Mouse (Mus musculus) liver, adult (tissue): ENCODE data around the gene Gm49387.

Experiments used
- GATA4 ChIP-seq: IDR thresholded peaks from 2 replicates; pipeline ENCODE4 v1.6.1; 2014; ENCODE audit warnings: mild to moderate bottlenecking, low read length; ENCODE audit not compliant: insufficient replicate concordance

Gene Gm49387

DNA sequence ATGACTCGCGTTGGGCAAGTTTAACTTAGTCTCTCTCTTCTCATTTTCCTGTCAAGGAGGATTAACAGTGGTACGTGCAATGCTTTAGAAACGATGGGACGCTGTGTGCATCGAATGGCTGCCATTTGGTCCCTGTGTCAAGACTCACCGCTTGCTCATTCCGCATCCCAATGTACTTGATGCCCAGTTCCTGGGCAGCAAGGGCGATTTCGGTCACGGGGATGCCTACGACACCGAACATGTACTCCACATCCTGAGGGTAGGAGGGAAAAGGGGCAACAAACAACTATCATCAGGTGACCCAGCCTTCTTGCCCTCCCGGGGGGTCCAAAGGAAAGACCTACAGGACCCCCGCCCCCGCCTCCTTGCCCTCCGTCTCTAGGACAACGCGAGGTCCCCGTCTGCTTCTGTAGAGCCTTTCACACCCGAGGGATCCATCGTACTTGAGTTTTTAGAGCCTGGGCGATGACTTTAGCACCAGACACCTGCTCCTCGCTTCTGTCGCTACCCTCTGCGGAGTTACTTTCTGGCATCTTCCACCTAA, at the start of gene Gm49387:
Gene Gm49387, minus strand, starts transcription at position 533 of the 544 bp plus-strand sequence.
- TF ChIP-seq GATA4 = no peak

DNA sequence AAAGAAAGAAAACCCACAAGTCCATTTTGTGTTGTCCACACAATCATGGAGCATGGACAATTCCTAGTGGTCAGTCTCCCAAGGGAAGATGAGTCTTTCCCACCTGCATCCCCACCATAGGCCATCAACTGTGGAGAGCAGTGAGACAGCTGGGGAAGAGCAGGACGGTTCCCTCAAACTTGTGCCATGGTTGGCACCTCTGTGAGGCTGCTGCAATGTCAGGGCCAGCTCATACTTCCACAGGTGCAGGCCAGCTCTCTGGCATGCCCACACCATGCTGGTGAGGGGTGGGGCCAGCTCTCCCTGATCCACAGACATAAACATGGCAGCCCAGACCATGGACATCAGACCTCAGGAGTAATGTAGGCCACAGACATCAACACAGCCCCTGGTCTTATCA, 45.6 kb upstream of the Gm49387 start:
- no peak for TF ChIP-seq GATA4

DNA sequence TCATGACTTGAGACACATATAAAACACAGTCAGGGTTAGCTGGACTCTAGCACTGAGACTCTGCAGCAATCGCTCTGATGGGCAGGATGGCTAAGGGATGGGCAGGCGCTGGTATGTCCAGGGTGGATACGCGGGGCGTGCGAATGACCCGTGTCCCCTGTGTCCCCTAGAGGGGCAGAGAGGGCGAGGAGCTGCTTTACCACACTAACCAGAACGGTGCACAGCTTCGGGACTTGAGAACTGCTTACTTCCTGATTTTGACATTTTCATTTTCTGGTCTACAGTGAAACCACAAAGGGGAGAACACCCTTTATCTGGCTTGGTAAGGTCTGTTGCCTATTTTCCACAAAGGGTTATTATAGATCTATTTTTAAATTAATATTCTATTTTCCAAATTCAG, 45.0 kb upstream of the Gm49387 start:
- TF ChIP-seq GATA4 = no peak

DNA sequence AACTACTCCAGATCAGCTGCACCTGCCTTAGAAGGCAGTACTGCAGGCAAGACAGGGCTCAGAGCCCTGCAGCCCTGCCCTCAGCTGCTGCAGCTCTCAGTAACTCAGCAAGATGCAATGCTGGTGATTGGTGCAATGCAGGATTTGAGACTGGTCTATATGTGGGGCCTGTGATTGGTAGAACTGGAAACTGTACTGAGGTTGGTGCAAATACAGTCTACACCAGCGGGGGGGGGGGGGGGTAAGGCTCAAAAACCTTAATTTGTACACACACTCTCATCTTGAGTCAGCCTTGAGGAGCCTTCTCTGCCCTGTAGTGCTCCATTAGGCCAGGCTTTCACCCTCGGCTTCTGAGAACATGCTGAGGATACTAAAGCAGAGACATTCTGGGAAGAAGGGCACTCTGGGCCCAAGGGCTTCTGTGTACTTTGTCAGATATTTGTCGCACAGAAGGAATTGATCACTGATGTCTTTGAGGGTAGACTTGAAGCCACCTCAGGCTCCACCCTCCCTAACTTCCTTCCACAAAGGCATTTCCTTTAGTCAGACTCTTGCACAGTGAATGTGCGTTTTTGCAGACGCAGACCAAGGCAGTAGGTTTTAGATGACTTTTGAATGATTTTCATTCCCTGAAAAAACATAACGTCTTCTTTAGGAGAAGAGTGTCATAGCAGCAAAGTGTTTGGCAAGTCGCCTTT, 43.8 kb upstream of the Gm49387 start:
- TF ChIP-seq GATA4 = no peak

DNA sequence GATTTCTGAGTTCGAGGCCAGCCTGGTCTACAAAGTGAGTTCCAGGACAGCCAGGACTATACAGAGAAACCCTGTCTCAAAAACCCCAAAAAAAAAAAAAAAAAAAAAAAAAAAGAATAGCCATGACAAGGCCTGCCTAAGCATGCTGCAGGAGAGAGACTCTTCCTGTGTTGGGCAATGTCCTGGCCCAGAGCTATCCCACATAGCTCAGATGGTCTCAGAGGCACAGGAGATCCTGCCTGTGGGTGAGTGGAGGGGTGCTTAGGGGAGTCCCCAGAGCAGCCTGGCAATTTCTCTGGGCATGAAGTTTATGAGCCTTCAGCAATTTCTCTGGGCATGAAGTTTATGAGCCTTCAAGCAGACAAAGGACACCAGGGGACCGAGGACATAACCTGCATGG, 42.9 kb upstream of the Gm49387 start:
- no peak for TF ChIP-seq GATA4

DNA sequence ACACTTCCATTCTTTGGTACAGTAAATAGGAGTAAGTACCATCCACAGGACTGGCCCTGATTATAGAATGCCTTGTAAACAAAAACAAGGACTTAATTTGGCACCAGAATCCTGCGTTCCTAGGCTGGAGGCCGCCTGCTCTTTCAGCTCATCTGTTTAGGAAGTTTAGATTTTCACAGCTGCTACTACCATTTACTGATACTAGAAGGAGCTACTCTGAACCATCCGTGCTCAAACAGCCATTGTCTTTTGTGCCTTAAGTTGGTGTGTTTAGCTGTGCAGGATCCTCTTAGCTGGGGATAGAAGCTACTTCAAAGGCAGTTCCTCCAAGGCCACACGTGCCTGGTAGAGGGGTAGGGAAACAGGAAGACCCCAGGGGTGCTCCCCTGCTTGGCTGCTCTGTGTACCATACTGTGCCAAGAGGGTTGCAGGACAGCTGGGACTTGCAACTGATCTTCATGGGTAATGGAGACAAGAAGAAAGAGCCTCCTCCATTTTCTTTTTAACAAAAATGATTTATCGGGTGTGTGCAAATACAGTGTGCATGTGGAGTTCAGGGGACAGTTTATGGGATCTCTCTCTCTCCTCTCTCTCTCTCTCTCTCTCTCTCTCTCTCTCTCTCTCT, 41.4 kb upstream of the Gm49387 start:
- no peak for TF ChIP-seq GATA4

DNA sequence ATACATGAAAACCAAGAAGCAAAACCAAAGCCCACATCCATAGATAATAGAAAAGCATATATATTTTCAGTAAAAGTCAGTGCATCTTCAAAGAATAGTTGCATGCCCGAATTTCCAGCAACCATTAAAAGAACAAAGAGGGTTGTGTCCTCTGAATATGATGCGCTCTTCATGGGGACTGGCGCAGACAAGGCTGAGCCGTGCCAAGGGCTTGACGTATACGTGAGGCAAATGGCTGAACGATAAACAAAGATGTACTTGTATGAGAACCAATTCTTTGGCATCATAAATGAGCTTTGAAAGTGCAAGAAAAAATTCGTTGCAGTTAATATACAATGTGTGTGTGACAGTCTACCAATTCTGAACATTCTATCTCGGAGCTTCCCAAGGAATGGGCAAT, 40.6 kb upstream of the Gm49387 start:
- no peak for TF ChIP-seq GATA4

DNA sequence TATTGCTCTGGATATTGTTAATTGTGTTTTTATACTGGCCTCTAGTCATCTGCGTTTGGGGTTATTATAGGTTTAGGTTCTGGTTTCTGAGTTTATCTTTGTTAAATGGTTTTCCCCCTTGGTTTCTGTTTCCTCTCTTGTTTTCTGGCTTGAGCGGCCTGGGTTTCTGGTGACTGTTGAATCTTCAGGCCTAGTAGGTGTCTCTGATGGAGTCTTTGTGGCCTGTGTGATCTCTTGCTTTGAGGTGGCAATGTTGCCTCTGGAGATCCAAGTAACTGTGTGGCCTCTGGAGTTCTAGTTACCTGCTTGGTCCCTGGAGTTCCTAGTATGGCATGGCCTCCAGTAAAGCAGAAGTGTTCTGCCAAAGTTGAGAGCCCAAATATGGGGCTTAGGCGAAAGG, 40.0 kb upstream of the Gm49387 start:
- no peak for TF ChIP-seq GATA4

DNA sequence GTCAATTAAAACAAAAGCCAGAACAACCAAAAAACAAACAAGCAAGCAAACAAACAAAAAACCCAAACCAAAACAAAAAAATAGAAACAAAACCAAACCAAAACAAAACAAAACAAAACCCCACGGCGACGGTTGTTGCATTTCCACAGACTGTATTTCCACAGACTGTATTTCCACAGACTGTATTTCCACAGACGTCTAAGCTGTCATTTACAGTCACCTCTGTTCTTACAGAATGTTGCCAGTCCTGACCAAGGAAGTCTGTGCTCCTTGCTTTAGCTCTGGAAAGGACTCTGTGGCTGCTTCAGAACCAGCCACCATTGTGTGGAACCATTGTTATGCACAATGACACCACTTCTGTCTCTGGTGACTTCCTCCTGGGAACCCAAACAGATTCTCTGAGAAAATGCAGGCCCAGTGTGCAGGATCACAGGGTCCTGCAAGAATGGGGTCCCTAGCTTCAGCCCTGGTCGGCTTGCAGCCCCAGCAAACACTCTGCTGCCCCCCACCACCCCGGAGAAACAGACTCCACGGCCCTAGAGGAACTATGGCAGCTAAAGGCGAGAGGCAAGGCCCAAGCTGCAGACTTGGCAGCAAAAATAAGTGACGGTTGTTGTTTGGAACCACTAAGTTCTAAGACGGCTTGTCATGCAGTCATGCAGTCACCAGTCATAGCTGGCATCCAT, 31.1 kb upstream of the Gm49387 start:
- no peak for TF ChIP-seq GATA4

DNA sequence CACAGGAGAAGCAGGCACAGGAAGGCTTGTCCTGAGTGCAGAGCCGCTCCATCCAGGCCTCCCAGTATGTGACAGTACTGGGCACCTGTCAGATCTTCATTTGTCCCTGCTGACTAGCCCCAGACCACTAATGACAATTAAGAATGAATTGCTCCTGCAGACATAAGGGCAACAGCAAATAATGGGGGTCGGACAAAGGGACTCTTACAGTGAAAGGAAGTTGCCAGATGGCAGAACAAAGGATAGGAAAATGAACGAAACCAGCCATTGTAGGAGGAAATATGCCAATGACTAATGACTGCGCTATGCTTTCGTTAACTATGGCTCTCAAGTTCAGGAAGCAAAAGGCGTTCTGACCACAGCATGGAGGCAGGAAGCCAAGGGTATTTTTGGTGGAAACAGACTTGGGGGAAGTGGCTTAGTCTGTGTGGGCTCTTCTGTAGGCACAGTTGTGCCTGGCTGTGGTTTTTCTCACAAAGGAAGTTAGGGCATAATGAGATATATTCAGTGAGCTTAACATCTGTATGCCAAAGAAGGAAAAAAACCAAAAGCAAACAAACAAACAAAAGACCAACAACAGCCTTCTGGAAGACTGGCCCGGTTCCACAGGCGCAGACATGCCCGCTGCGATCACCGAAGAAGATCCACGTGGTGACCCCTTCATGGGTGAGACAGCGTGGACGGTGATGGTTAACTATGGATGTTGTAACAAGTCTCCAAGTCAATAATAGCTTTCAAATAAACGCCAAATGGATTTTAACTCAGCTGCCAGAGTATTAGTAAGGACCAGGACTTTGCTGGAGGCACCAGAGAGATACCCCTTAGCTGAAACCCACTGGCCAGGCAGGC, 29.2 kb upstream of the Gm49387 start:
- TF ChIP-seq GATA4 = no peak

DNA sequence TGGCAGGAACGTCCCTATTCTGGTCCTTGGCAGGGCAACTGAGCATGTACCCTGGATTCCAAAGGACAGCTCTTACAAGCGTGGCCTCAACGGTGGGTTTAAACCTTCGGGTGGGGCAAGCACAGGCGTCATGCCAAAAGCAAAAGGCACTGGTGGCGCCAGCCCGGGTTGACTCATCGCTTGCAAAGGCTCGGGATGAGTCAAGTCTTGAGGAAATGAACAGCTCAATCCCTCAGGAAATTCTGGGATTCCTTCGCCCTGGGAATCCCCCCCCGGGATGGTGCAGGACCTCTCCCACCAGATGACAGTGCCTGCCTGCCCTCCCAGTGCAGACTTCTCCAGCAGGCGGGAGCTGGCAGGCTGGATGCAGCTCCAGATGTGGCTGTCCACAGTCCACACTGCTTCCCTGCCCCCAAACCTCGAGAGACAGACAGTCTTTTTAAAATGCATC, 28.5 kb upstream of the Gm49387 start:
- TF ChIP-seq GATA4 = no peak

DNA sequence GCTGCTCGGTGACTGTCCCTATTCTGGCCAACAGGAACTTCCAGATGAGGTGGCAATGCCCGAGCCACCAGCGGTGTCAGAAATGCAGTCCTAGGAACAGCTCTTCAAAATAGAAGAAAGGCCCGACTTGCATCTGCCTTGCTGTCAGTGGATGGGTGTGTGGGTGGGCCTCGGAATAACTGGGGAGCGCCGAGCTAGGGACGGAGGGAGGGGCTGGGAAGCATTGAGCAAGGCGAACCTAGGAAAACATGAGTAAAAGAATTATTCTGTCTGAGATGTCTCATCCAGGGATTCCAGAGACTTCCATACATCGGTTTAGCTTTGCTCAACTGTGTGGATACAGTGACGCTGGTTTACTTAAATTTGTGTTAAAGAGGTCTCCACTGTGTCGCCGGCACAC, 27.6 kb upstream of the Gm49387 start:
- TF ChIP-seq GATA4 = no peak

DNA sequence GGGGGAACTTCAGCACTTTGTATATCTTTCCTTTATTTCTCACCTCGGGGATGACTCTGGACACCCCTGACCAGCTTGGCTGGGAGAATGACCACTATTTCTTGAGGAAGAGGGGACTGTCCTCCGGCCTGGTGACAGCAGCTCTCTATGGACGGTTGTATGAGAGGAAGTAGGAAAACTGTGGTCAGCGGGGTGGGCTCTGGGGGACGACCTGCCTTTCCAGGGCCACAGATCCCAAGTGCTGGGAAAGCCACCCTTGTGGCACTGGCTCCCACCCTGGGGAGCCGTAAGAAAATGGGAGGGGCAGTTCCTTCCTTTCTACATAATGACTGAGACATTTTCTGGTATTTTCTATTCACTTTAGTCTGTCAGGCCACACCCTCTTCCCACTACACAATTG, 27.1 kb upstream of the Gm49387 start:
- no peak for TF ChIP-seq GATA4

DNA sequence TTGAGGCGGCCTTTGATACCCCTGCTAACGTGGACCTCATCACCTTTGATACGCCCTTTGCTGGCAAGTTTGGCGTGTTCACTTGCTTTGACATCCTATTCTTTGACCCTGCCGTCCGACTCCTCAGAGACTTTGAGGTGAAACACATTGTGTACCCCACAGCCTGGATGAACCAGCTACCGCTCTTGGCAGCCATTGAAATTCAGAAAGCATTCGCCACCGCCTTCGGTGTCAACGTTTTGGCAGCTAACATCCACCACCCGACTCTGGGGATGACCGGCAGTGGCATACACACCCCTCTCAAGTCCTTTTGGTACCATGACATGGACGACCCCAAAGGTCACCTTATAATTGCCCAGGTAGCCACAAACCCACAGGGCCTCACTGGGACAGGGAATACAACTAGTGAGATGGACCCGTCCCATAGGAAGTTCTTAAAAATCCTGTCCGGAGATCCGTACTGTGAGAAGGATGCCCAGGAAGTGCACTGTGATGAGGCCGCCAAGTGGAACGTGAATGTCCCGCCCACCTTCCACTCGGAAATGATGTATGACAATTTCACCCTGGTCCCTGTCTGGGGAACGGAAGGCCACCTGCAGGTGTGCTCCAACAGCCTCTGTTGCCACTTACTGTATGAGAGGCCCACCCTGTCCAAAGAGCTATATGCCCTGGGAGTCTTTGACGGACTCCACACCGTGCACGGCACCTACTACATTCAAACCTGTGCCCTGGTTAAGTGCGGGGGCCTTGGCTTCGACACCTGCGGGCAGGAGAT, 26.4 kb upstream of the Gm49387 start:
- TF ChIP-seq GATA4 = no peak

DNA sequence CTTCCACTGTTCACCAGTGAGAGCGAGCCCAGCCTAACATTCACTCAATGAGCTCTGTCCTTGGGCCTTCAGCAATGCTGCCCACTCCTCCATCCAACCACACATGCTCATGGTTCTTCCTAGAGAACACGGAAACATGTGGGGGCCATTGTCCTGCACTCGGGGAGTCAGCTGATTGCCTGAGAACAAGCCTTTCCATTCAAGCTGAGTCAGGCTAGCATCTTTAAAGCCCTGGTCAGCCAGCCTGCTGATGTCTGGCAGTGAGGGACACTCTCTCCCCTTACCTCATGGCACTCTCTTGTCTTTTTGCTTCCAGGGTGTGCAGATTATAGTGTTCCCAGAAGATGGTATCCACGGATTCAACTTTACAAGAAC, 24.9 kb upstream of the Gm49387 start:
- no peak for TF ChIP-seq GATA4
